Mouse (Mus musculus) erythroblast, embryonic 14.5 days (primary cell): Measurements from ENCODE around the gene Rab5c. TPM values are rescaled to one million over a fixed set of nuclear protein-coding genes. Genes with fewer than 3 reads are reported as not detected.

Experiments used
- H3K27me3 ChIP-seq: 2 replicates; pipeline ENCODE4 v1.6.1; 2012; ENCODE audit warnings: inconsistent platforms; ENCODE audit not compliant: control insufficient read depth
- H3K36me3 ChIP-seq: 2 replicates; pipeline ENCODE4 v1.6.1; 2012; ENCODE audit warnings: mild to moderate bottlenecking, inconsistent platforms; ENCODE audit not compliant: control insufficient read depth
- H3K4me1 ChIP-seq: 2 replicates; pipeline ENCODE4 v1.6.1; 2012; ENCODE audit warnings: inconsistent platforms; ENCODE audit not compliant: control insufficient read depth
- H3K4me3 ChIP-seq: replicated peaks from 2 replicates; pipeline ENCODE3; 2012; ENCODE audit warnings: moderate library complexity, mild to moderate bottlenecking, inconsistent platforms
- H3K9me3 ChIP-seq: 2 replicates; pipeline ENCODE4 v1.6.1; 2012; ENCODE audit warnings: low read length, inconsistent platforms, mixed read lengths; ENCODE audit not compliant: control insufficient read depth
- GATA1 ChIP-seq: IDR thresholded peaks from 2 replicates; pipeline ENCODE4 v1.6.1; 2012; ENCODE audit warnings: low read length, inconsistent platforms, mixed read lengths
- TAL1 ChIP-seq: IDR thresholded peaks from 3 replicates; pipeline ENCODE4 v1.6.1; 2012; ENCODE audit warnings: low read length, inconsistent platforms, mixed read lengths
- polyA plus RNA-seq: library from polyadenylated mRNA; stranded (reverse); fragments of >175 nt; gene quantifications from 2 replicates; pipeline ENCODE4 v1.2.3, GENCODE M21; 2012

Gene Rab5c
- polyA plus RNA-seq, 1 experiment: 82.1 TPM

- no peaks in the 10 kb centered on the region for H3K36me3 ChIP-seq
- H3K27me3 ChIP-seq: peaks cover 24% of the 10 kb centered on the region
- H3K9me3 ChIP-seq: no peaks in the 10 kb centered on the region
- peaks cover 2% of the 10 kb centered on the region; the same call in 1 of the 2 replicates for H3K4me1 ChIP-seq
- H3K4me3 ChIP-seq: no peak overlapping the region
- TF ChIP-seq TAL1 (no peak), GATA1 (no peak)
These were observed 50.8 kb downstream of the Rab5c start for GRCm38 (mm10) chr11:100687265-100687664.

- no peak overlapping the region for H3K4me3 ChIP-seq
- H3K36me3 ChIP-seq: no peaks in the 10 kb centered on the region
- H3K4me1 ChIP-seq: no peaks in the 10 kb centered on the region; the same call in 1 of the 2 replicates
- TF ChIP-seq GATA1 (no peak), TAL1 (no peak)
- H3K9me3 ChIP-seq: no peaks in the 10 kb centered on the region
- H3K27me3 ChIP-seq: peaks cover 5% of the 10 kb centered on the region; the same call in 1 of the 2 replicates
These were observed 52.6 kb downstream of the Rab5c start for GRCm38 (mm10) chr11:100685371-100685770.

GRCm38 (mm10) chr11:100684084-100684483 lies 53.9 kb downstream of the Rab5c start:
- H3K27me3 ChIP-seq: peaks cover 2% of the 10 kb centered on the region; the same call in 1 of the 2 replicates
- no peak for TF ChIP-seq TAL1
- no peak for TF ChIP-seq GATA1
- no peaks in the 10 kb centered on the region for H3K9me3 ChIP-seq

GRCm38 (mm10) chr11:100682526-100682925 lies 55.5 kb downstream of the Rab5c start:
- Histone ChIP-seq H3K4me3 (no peak overlapping the region), H3K9me3 (no peaks in the 10 kb centered on the region), H3K36me3 (no peaks in the 10 kb centered on the region), H3K27me3 (peaks cover 4% of the 10 kb centered on the region), H3K4me1 (no peaks in the 10 kb centered on the region; the same call in 1 of the 2 replicates)
- TF ChIP-seq GATA1: no peak

More at GRCm38 (mm10) chr11:100684084-100684483, 53.9 kb downstream of the Rab5c start:
- no peaks in the 10 kb centered on the region; the same call in 1 of the 2 replicates for H3K4me1 ChIP-seq
- no peak overlapping the region for H3K4me3 ChIP-seq
- no peaks in the 10 kb centered on the region for H3K36me3 ChIP-seq

GRCm38 (mm10) chr11:100681826-100682225 lies 56.2 kb downstream of the Rab5c start:
- Histone ChIP-seq H3K9me3 (no peaks in the 10 kb centered on the region), H3K4me1 (no peaks in the 10 kb centered on the region; the same call in 1 of the 2 replicates), H3K36me3 (no peaks in the 10 kb centered on the region), H3K4me3 (no peak overlapping the region), H3K27me3 (peaks cover 6% of the 10 kb centered on the region)
- TF ChIP-seq GATA1: no peak
- TF ChIP-seq TAL1: no peak

- Histone ChIP-seq H3K4me3 (no peak overlapping the region), H3K36me3 (no peaks in the 10 kb centered on the region), H3K4me1 (no peaks in the 10 kb centered on the region; the same call in 1 of the 2 replicates), H3K27me3 (peaks cover 25% of the 10 kb centered on the region), H3K9me3 (no peaks in the 10 kb centered on the region)
- TF ChIP-seq GATA1 (no peak), TAL1 (no peak)
These were observed 60.2 kb downstream of the Rab5c start for GRCm38 (mm10) chr11:100677810-100678209.

GRCm38 (mm10) chr11:100673169-100673568 lies 64.8 kb downstream of the Rab5c start:
- Histone ChIP-seq H3K36me3 (no peaks in the 10 kb centered on the region), H3K9me3 (no peaks in the 10 kb centered on the region), H3K4me1 (no peaks in the 10 kb centered on the region), H3K4me3 (no peak overlapping the region), H3K27me3 (peaks cover 33% of the 10 kb centered on the region)
- TF ChIP-seq GATA1 (no peak), TAL1 (no peak)

- Histone ChIP-seq H3K36me3 (no peaks in the 10 kb centered on the region), H3K27me3 (peaks cover 30% of the 10 kb centered on the region), H3K4me3 (no peak overlapping the region), H3K4me1 (no peaks in the 10 kb centered on the region), H3K9me3 (no peaks in the 10 kb centered on the region)
- TF ChIP-seq GATA1: no peak
- no peak for TF ChIP-seq TAL1
These were observed 66.1 kb downstream of the Rab5c start for GRCm38 (mm10) chr11:100671956-100672355.

- Histone ChIP-seq H3K4me1 (no peaks in the 10 kb centered on the region), H3K27me3 (peaks cover 27% of the 10 kb centered on the region), H3K9me3 (no peaks in the 10 kb centered on the region), H3K36me3 (no peaks in the 10 kb centered on the region), H3K4me3 (no peak overlapping the region)
- TF ChIP-seq TAL1 (no peak), GATA1 (no peak)
These were observed 67.0 kb downstream of the Rab5c start for GRCm38 (mm10) chr11:100671049-100671448.

Other genes starting within 250 kb of the Rab5c start
- 0.46 and 1.1 TPM in 2 replicates for gene Acly, start 210.2 kb downstream of the Rab5c start, polyA plus RNA-seq
- 0.01 TPM in 1 of 2 replicates, not detected in the other for gene Ttc25, start 192.6 kb downstream of the Rab5c start, polyA plus RNA-seq
- 0.09 and 0.11 TPM in 2 replicates for gene Cnp, start 163.3 kb downstream of the Rab5c start, polyA plus RNA-seq
- gene Nkiras2, start 119.0 kb downstream of the Rab5c start, polyA plus RNA-seq: 3.2 and 4.0 TPM in 2 replicates
- 3.2 and 4.0 TPM in 2 replicates for gene Dnajc7, start 118.0 kb downstream of the Rab5c start, polyA plus RNA-seq
- gene Zfp385c, start 45.8 kb downstream of the Rab5c start, polyA plus RNA-seq: not detected in 2 replicates
- 0.20 TPM in 1 of 2 replicates, not detected in the other for gene Dhx58, start 33.9 kb downstream of the Rab5c start, polyA plus RNA-seq
- 0.70 and 0.77 TPM in 2 replicates for gene Kat2a, start 25.8 kb downstream of the Rab5c start, polyA plus RNA-seq
- not detected in 2 replicates for gene Hspb9, start 24.4 kb downstream of the Rab5c start, polyA plus RNA-seq
- not detected in 2 replicates for gene Kcnh4, start 21.7 kb upstream of the Rab5c start, polyA plus RNA-seq
- not detected in 2 replicates for gene Hcrt, start 24.7 kb upstream of the Rab5c start, polyA plus RNA-seq
- gene Ghdc, start 32.7 kb upstream of the Rab5c start, polyA plus RNA-seq: 0.20 and 0.58 TPM in 2 replicates
- gene Stat5b, start 112.5 kb upstream of the Rab5c start, polyA plus RNA-seq: 0.67 and 0.90 TPM in 2 replicates
- 0.17 and 0.25 TPM in 2 replicates for gene Stat5a, start 121.1 kb upstream of the Rab5c start, polyA plus RNA-seq
- gene Stat3, start 201.3 kb upstream of the Rab5c start, polyA plus RNA-seq: 0.96 and 1.2 TPM in 2 replicates
- 0.08 and 0.23 TPM in 2 replicates for gene Cavin1, start 232.7 kb upstream of the Rab5c start, polyA plus RNA-seq